In genomic region chr17:33757231-33757630, GRCm38 (mm10) we compare ENCODE assay signal across 8 mouse cellular contexts. TPM values are rescaled to one million over a fixed set of nuclear protein-coding genes. Genes with fewer than 3 reads are reported as not detected.
DNase-seq lines count a peak whose midpoint lies in the region; ATAC-seq and TF ChIP-seq lines count a peak whose summit lies in the region.

No protein-coding gene starts in this region.

- no peaks in the 10 kb centered on the region for H3K9me3 ChIP-seq in intestine, postnatal 0 days (ENCODE audit: control insufficient read depth)
- H3K9me3 ChIP-seq in intestine, embryonic 15.5 days, result no peaks in the 10 kb centered on the region
- H3K9me3 ChIP-seq in heart, embryonic 12.5 days (replicated peaks), result no peaks in the 10 kb centered on the region
- H3K9me3 ChIP-seq in limb, embryonic 15.5 days, result no peaks in the 10 kb centered on the region

- no peak overlapping the region; the same call in 1 of the 2 replicates for H3K27ac ChIP-seq in intestine, postnatal 0 days (ENCODE audit: low read depth, low read length)
- no peak overlapping the region for H3K27ac ChIP-seq in intestine, embryonic 15.5 days
- no peak overlapping the region for H3K27ac ChIP-seq in heart, embryonic 12.5 days (ENCODE audit: poor library complexity, severe bottlenecking)
- H3K27ac ChIP-seq in limb, embryonic 15.5 days, result 0 out of 2 replicates have a peak overlapping the region, but pooled peaks have one; percentile 28

- 35% methylated on average over 4 of the region's 4 CpGs for WGBS in intestine, postnatal 0 days
- WGBS in intestine, embryonic 15.5 days, result 58% methylated on average over 4 of the region's 4 CpGs
- 54% methylated on average over 4 of the region's 4 CpGs for WGBS in heart, embryonic 12.5 days
- WGBS in limb, embryonic 15.5 days, result 55% methylated on average over 4 of the region's 4 CpGs

- H3K4me2 ChIP-seq in intestine, postnatal 0 days (replicated peaks; ENCODE audit: low read depth), result peak overlapping the region; percentile 17; the same call in 1 of the 2 replicates
- no peak overlapping the region for H3K4me2 ChIP-seq in intestine, embryonic 15.5 days (replicated peaks)
- H3K4me2 ChIP-seq in heart, embryonic 12.5 days, result peak overlapping the region; percentile 11; the same call in 1 of the 2 replicates
- no peak overlapping the region for H3K4me2 ChIP-seq in limb, embryonic 15.5 days

- TF ChIP-seq CTCF in intestine, postnatal 0 days (IDR thresholded peaks at IDR 0.05; ENCODE audit: low read depth), result no peak

- ATAC-seq in intestine, postnatal 0 days, result no peak
- no peak for ATAC-seq in intestine, embryonic 15.5 days
- ATAC-seq in heart, embryonic 12.5 days (ENCODE audit: insufficient number of reproducible peaks, low FRiP score), result no peak
- no peak for ATAC-seq in limb, embryonic 15.5 days (ENCODE audit: insufficient number of reproducible peaks, low FRiP score, low TSS enrichment, low read depth)
- no peak for ATAC-seq in frontal cortex, adult (ENCODE audit: low TSS enrichment)

- peaks cover 23% of the 10 kb centered on the region for H3K4me1 ChIP-seq in intestine, postnatal 0 days (replicated peaks; ENCODE audit: control insufficient read depth, insufficient read depth, low read length)
- peaks cover 42% of the 10 kb centered on the region for H3K4me1 ChIP-seq in intestine, embryonic 15.5 days (replicated peaks)
- peaks cover 65% of the 10 kb centered on the region for H3K4me1 ChIP-seq in heart, embryonic 12.5 days (replicated peaks)
- H3K4me1 ChIP-seq in limb, embryonic 15.5 days, result peaks cover 46% of the 10 kb centered on the region

- no peak overlapping the region; the same call in 1 of the 2 replicates for H3K9ac ChIP-seq in intestine, postnatal 0 days (ENCODE audit: low read depth, low read length)
- no peak overlapping the region for H3K9ac ChIP-seq in intestine, embryonic 15.5 days
- no peak overlapping the region for H3K9ac ChIP-seq in heart, embryonic 12.5 days
- H3K9ac ChIP-seq in limb, embryonic 15.5 days, result no peak overlapping the region

- H3K4me3 ChIP-seq in intestine, postnatal 0 days (ENCODE audit: low read depth, low read length), result no peak overlapping the region
- H3K4me3 ChIP-seq in intestine, embryonic 15.5 days (replicated peaks), result no peak overlapping the region
- no peak overlapping the region for H3K4me3 ChIP-seq in heart, embryonic 12.5 days
- no peak overlapping the region for H3K4me3 ChIP-seq in limb, embryonic 15.5 days

- H3K36me3 ChIP-seq in intestine, postnatal 0 days (ENCODE audit: control insufficient read depth, insufficient read depth), result peaks cover 4% of the 10 kb centered on the region
- H3K36me3 ChIP-seq in intestine, embryonic 15.5 days, result no peaks in the 10 kb centered on the region
- no peaks in the 10 kb centered on the region for H3K36me3 ChIP-seq in heart, embryonic 12.5 days
- peaks cover 8% of the 10 kb centered on the region; the same call in 1 of the 2 replicates for H3K36me3 ChIP-seq in limb, embryonic 15.5 days

- DNase-seq in adrenal gland, postnatal 25 days, result peak; percentile 53
- no peak for DNase-seq in urinary bladder, adult 18-20 months (ENCODE audit: low spot score in 2 of 2)
- DNase-seq in natural killer cell, adult 2 months (ENCODE audit: low spot score in 2 of 2), result no peak

- H3K27me3 ChIP-seq in intestine, postnatal 0 days (replicated peaks; ENCODE audit: control insufficient read depth, insufficient read depth, low read length), result no peaks in the 10 kb centered on the region
- no peaks in the 10 kb centered on the region for H3K27me3 ChIP-seq in intestine, embryonic 15.5 days (replicated peaks)
- H3K27me3 ChIP-seq in heart, embryonic 12.5 days (replicated peaks), result no peaks in the 10 kb centered on the region
- no peaks in the 10 kb centered on the region for H3K27me3 ChIP-seq in limb, embryonic 15.5 days

RNA-seq across cellular contexts. Expression of gene Rab11b, which starts 3.1 kb away (rescaled TPM):
- polyA plus RNA-seq in intestine, postnatal 0 days (2015; fragmentation: Nextera tagmentation; extraction: Ambion mirVana), result 157 and 160 TPM in 2 replicates
- 206 and 218 TPM in 2 replicates for polyA plus RNA-seq in intestine, embryonic 15.5 days (2015; fragmentation: Nextera tagmentation; extraction: Ambion mirVana)
- total RNA-seq in adrenal gland, postnatal 25 days (2021), result 236 and 280 TPM in 2 replicates
- 285 and 287 TPM in 2 replicates for polyA plus RNA-seq in heart, embryonic 12.5 days (2016; fragmentation: Nextera tagmentation; extraction: Ambion mirVana)
- 257 and 267 TPM in 2 replicates for polyA plus RNA-seq in limb, embryonic 15.5 days (2015; fragmentation: Nextera tagmentation; extraction: Ambion mirVana)

RNA-seq across cellular contexts. Expression of gene Angptl4, which starts 24.4 kb away (rescaled TPM):
- 26.7 and 33.5 TPM in 2 replicates for polyA plus RNA-seq in intestine, postnatal 0 days (2015; fragmentation: Nextera tagmentation; extraction: Ambion mirVana)
- polyA plus RNA-seq in intestine, embryonic 15.5 days (2015; fragmentation: Nextera tagmentation; extraction: Ambion mirVana), result 20.7 and 23.4 TPM in 2 replicates
- 50.0 and 57.7 TPM in 2 replicates for total RNA-seq in adrenal gland, postnatal 25 days (2021)
- polyA plus RNA-seq in heart, embryonic 12.5 days (2016; fragmentation: Nextera tagmentation; extraction: Ambion mirVana), result 6.9 and 7.5 TPM in 2 replicates
- 53.1 and 62.9 TPM in 2 replicates for polyA plus RNA-seq in limb, embryonic 15.5 days (2015; fragmentation: Nextera tagmentation; extraction: Ambion mirVana)

RNA-seq across cellular contexts. Expression of gene March2, which starts 38.8 kb away (rescaled TPM):
- 51.2 and 56.0 TPM in 2 replicates for polyA plus RNA-seq in intestine, postnatal 0 days (2015; fragmentation: Nextera tagmentation; extraction: Ambion mirVana)
- polyA plus RNA-seq in intestine, embryonic 15.5 days (2015; fragmentation: Nextera tagmentation; extraction: Ambion mirVana), result 49.4 and 52.7 TPM in 2 replicates
- 113 and 117 TPM in 2 replicates for total RNA-seq in adrenal gland, postnatal 25 days (2021)
- polyA plus RNA-seq in heart, embryonic 12.5 days (2016; fragmentation: Nextera tagmentation; extraction: Ambion mirVana), result 76.5 and 79.5 TPM in 2 replicates
- polyA plus RNA-seq in limb, embryonic 15.5 days (2015; fragmentation: Nextera tagmentation; extraction: Ambion mirVana), result 62.6 and 65.6 TPM in 2 replicates

RNA-seq across cellular contexts. Expression of gene Kank3, which starts 53.1 kb away (rescaled TPM):
- 14.8 and 14.9 TPM in 2 replicates for polyA plus RNA-seq in intestine, postnatal 0 days (2015; fragmentation: Nextera tagmentation; extraction: Ambion mirVana)
- 23.0 and 30.5 TPM in 2 replicates for polyA plus RNA-seq in intestine, embryonic 15.5 days (2015; fragmentation: Nextera tagmentation; extraction: Ambion mirVana)
- total RNA-seq in adrenal gland, postnatal 25 days (2021), result 82.9 and 109 TPM in 2 replicates
- polyA plus RNA-seq in heart, embryonic 12.5 days (2016; fragmentation: Nextera tagmentation; extraction: Ambion mirVana), result 39.0 and 43.9 TPM in 2 replicates
- 29.4 and 32.3 TPM in 2 replicates for polyA plus RNA-seq in limb, embryonic 15.5 days (2015; fragmentation: Nextera tagmentation; extraction: Ambion mirVana)

Comparison
In these comparisons a context has a peak if more than half of its experiments do, and no peak if none do; other contexts are left out.
1. H3K4me2 ChIP-seq: peak in intestine, postnatal 0 days (single experiment) and heart, embryonic 12.5 days (single experiment); none in intestine, embryonic 15.5 days (single experiment) and limb, embryonic 15.5 days (single experiment).